Mouse (Mus musculus): Measurements from ENCODE around the gene Pum2. TPM values are rescaled to one million over a fixed set of nuclear protein-coding genes. Genes with fewer than 3 reads are reported as not detected.

The Pum2 gene
- polyA plus RNA-seq, 3 experiments from 2014 or later, result 60.6 to 67.0 (median 65.5) TPM

GRCm38 (mm10) chr12:8798486-8799020, 124.6 kb downstream of the Pum2 start:
- ATAC-seq, result no peak

Other genes starting within 250 kb of the Pum2 start
- gene Rhob, start 174.1 kb upstream of the Pum2 start, polyA plus RNA-seq (2017; shearing (Covaris generic)), result 1 to 10 TPM in 2 of 3 experiments, under 1 TPM in 1; 0.15 to 2.8 (median 1.7) TPM
- not detected for gene Slc7a15, start 75.1 kb upstream of the Pum2 start, polyA plus RNA-seq (2017; shearing (Covaris generic))
- gene Sdc1, start 97.2 kb downstream of the Pum2 start, polyA plus RNA-seq (2017; shearing (Covaris generic)), result under 1 TPM in 2 of 3 experiments, not detected in 1; 0.30 to 0.74 TPM
- 100 to 1,000 TPM; 117 to 185 (median 137) TPM for gene Laptm4a, start 247.5 kb downstream of the Pum2 start, polyA plus RNA-seq (2017; shearing (Covaris generic))

Data from inflammation-experienced regulatory T-cells, adult 6 months (primary cell).